Mouse (Mus musculus): ENCODE measurements around the gene Kctd10. TPM values are rescaled to one million over a fixed set of nuclear protein-coding genes. Genes with fewer than 3 reads are reported as not detected.

The Kctd10 gene
- 10 to 100 TPM; 69.8 to 78.5 (median 71.8) TPM for total RNA-seq (2022)

- DNase-seq, result peak; percentile 71
These were observed at the start of gene Kctd10, which contains the start of gene Ube3b for GRCm38 (mm10) chr5:114380209-114381012. Kctd10 (minus strand) TSS chr5:114380508. Ube3b (plus strand) TSS chr5:114380607.

- no peak for DNase-seq
These were observed 49.5 kb upstream of the Kctd10 start for GRCm38 (mm10) chr5:114429781-114430180.

GRCm38 (mm10) chr5:114428621-114429020 is 48.3 kb upstream of the Kctd10 start:
- DNase-seq, result no peak

- DNase-seq, result no peak
These were observed 46.4 kb upstream of the Kctd10 start for GRCm38 (mm10) chr5:114426732-114427131.

GRCm38 (mm10) chr5:114423961-114424360 is 43.7 kb upstream of the Kctd10 start:
- no peak for DNase-seq

- DNase-seq, result no peak
These were observed 42.3 kb upstream of the Kctd10 start for GRCm38 (mm10) chr5:114422591-114422990.

GRCm38 (mm10) chr5:114421561-114422298 is 41.4 kb upstream of the Kctd10 start:
- DNase-seq, result no peak

GRCm38 (mm10) chr5:114418541-114418940 is 38.2 kb upstream of the Kctd10 start:
- no peak for DNase-seq

GRCm38 (mm10) chr5:114416855-114417254 is 36.5 kb upstream of the Kctd10 start:
- no peak for DNase-seq

- DNase-seq, result no peak
These were observed 35.3 kb upstream of the Kctd10 start for GRCm38 (mm10) chr5:114415606-114416005.

GRCm38 (mm10) chr5:114413067-114413735 is 32.9 kb upstream of the Kctd10 start:
- peak; percentile 73 for DNase-seq

GRCm38 (mm10) chr5:114412361-114412998 is 32.2 kb upstream of the Kctd10 start:
- DNase-seq, result no peak

- DNase-seq, result no peak
These were observed 30.1 kb upstream of the Kctd10 start for GRCm38 (mm10) chr5:114410429-114410828.

- peak; percentile 66 for DNase-seq
These were observed 28.5 kb upstream of the Kctd10 start for GRCm38 (mm10) chr5:114408846-114409245.

GRCm38 (mm10) chr5:114407810-114408209 is 27.5 kb upstream of the Kctd10 start:
- DNase-seq, result no peak

- DNase-seq, result no peak
These were observed 27.0 kb upstream of the Kctd10 start for GRCm38 (mm10) chr5:114407269-114407668.

- DNase-seq, result peak; percentile 82
These were observed 26.3 kb upstream of the Kctd10 start for GRCm38 (mm10) chr5:114406592-114406991.

GRCm38 (mm10) chr5:114393169-114393568 is 12.9 kb upstream of the Kctd10 start:
- DNase-seq, result no peak

GRCm38 (mm10) chr5:114384448-114384847 is 4.1 kb upstream of the Kctd10 start:
- no peak for DNase-seq

GRCm38 (mm10) chr5:114383184-114383904 is 3.0 kb upstream of the Kctd10 start:
- DNase-seq, result no peak

- no peak for DNase-seq
These were observed 674 bp upstream of the Kctd10 start for GRCm38 (mm10) chr5:114381013-114381351.

- DNase-seq, result no peak
These were observed 545 bp downstream of the Kctd10 start for GRCm38 (mm10) chr5:114379763-114380162.

Measured in adrenal gland, adult 8-10 months (tissue).